8 mouse cellular contexts compared by ENCODE assay signal in the genomic region with DNA sequence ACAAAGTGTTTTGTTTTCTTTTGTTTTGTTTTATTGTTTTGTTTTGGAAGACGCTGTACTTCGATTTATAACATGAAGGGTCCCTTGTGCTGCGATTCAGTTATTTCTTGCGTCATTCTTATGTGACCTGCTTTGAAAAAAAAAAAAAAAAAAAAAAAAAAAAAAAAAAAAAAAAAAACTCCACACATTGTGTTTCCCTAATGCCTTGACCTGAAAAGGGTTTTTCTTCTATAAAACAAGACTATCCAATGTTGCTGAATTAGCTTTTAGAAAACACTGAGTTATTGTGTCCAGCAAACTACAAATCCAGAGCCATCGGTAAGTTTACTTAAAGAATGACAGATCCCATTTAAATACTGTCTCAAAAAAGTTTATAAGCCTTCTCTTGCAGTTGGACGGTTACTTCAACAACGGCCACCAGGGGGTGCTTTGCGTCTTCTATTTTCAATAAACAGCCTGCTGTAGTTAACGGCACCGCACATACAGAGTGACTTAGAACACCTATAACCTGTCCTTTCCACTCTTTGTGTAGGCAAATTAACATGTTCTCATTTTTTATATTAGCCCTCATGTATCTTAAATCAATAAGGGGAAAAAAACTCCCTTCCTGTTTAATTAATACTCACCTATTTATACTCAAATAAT.
DNase-seq lines count a peak whose midpoint lies in the region; ATAC-seq and TF ChIP-seq lines count a peak whose summit lies in the region.

No protein-coding gene starts in this region.

- no peaks in the 10 kb centered on the region for H3K36me3 ChIP-seq in forebrain, embryonic 14.5 days (ENCODE audit: control insufficient read depth, insufficient read depth, low read length)
- no peaks in the 10 kb centered on the region for H3K36me3 ChIP-seq in hindbrain, postnatal 0 days (ENCODE audit: insufficient read depth, low read length)

- H3K9me3 ChIP-seq in forebrain, embryonic 14.5 days (replicated peaks; ENCODE audit: control insufficient read depth, low read length), result no peaks in the 10 kb centered on the region
- H3K9me3 ChIP-seq in hindbrain, postnatal 0 days (ENCODE audit: low read length), result no peaks in the 10 kb centered on the region

- no peaks in the 10 kb centered on the region for H3K4me1 ChIP-seq in forebrain, embryonic 14.5 days (ENCODE audit: control insufficient read depth, insufficient read depth, low read length)
- H3K4me1 ChIP-seq in hindbrain, postnatal 0 days (ENCODE audit: insufficient read depth, low read length), result no peaks in the 10 kb centered on the region

- no peaks in the 10 kb centered on the region for H3K27me3 ChIP-seq in forebrain, embryonic 14.5 days (replicated peaks; ENCODE audit: control insufficient read depth, insufficient read depth, low read length)
- no peaks in the 10 kb centered on the region for H3K27me3 ChIP-seq in hindbrain, postnatal 0 days (ENCODE audit: insufficient read depth, low read length)

- WGBS in forebrain, embryonic 14.5 days, result 9% methylated on average over 10 of the region's 10 CpGs
- 12% methylated on average over 10 of the region's 10 CpGs for WGBS in hindbrain, postnatal 0 days

- no peak overlapping the region for H3K27ac ChIP-seq in forebrain, embryonic 14.5 days (ENCODE audit: low read depth, low read length)
- no peak overlapping the region for H3K27ac ChIP-seq in hindbrain, postnatal 0 days

- H3K4me2 ChIP-seq in forebrain, embryonic 14.5 days (ENCODE audit: low read length), result no peak overlapping the region
- no peak overlapping the region for H3K4me2 ChIP-seq in hindbrain, postnatal 0 days (ENCODE audit: low read depth, low read length)

- peak; percentile 38 for DNase-seq in MN1 (ENCODE audit: low spot score)
- DNase-seq in c-Kit-negative CD71-positive TER-119-positive erythroid progenitor cells, embryonic 14.5 days (ENCODE audit: low read depth, low spot score), result peak; percentile 3
- peak; percentile 94 for DNase-seq in forebrain, embryonic 14.5 days (ENCODE audit: low spot score)
- DNase-seq in hindbrain, postnatal 0 days (ENCODE audit: low spot score), result peak; percentile 95
- peak; percentile 58 for DNase-seq in left cerebral cortex, adult 11 months (ENCODE audit: low spot score)
- DNase-seq in right cerebral cortex, postnatal 36 days (ENCODE audit: low spot score in 2 of 2), result peak; percentile 57 to 73

- no peak overlapping the region for H3K9ac ChIP-seq in forebrain, embryonic 14.5 days (ENCODE audit: low read length)
- H3K9ac ChIP-seq in hindbrain, postnatal 0 days (replicated peaks; ENCODE audit: low read length), result no peak overlapping the region

- no peak overlapping the region for H3K4me3 ChIP-seq in forebrain, embryonic 14.5 days (ENCODE audit: low read depth, low read length)
- H3K4me3 ChIP-seq in hindbrain, postnatal 0 days (ENCODE audit: low read length), result no peak overlapping the region

- ATAC-seq in forebrain, embryonic 14.5 days, result peak; percentile 50; the same call in 1 of the 2 replicates
- ATAC-seq in hindbrain, postnatal 0 days, result peak; percentile 75
- ATAC-seq in megakaryocyte-erythroid progenitor cell, adult 5-6 weeks (replicated peaks; ENCODE audit: low FRiP score, low TSS enrichment, poor library complexity, severe bottlenecking), result peak; percentile 87
- ATAC-seq in erythroblast, adult 5-6 weeks (replicated peaks; ENCODE audit: low FRiP score, poor library complexity, severe bottlenecking), result no peak

- TF ChIP-seq CTCF in hindbrain, postnatal 0 days (IDR thresholded peaks at IDR 0.05; ENCODE audit: low read depth), result peak; percentile 77

Comparison
In these comparisons a context has a peak if more than half of its experiments do, and no peak if none do; other contexts are left out.
1. DNase-seq: peak in every context shown above with its lines; median percentile 95 in hindbrain, postnatal 0 days; 94 in forebrain, embryonic 14.5 days; 65 in right cerebral cortex, postnatal 36 days; 58 in left cerebral cortex, adult 11 months; 38 in MN1; 3 in c-Kit-negative CD71-positive TER-119-positive erythroid progenitor cells, embryonic 14.5 days.